ENCODE assay signal across 9 mouse cellular contexts in the genomic region with DNA sequence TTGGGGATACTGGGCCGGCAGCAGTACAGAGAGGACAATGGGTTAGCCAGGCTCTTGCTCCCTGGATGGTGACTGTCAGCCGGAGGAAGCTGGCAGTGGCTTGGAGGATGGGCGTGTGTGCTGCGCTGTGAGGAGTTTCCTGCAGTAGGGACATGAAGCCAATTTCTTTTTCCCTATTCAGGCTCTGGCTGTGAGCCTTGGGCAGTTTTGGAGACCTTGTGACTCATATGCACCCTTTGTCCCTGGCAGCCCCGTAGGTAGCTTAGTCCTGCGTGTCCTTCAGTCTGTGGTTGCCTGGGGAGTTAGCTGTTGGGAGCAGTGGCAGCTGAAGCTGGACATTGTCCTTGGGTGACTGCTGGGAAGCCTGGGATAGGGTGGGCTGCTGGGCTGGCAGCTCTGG.
DNase-seq lines count a peak whose midpoint lies in the region; ATAC-seq and TF ChIP-seq lines count a peak whose summit lies in the region.
"Had no signal": no experiment of that assay in that cellular context is flagged by ENCODE, and none has a peak within 500 bp of the region (broad histone marks: within the 10 kb centered on the region; RNA-seq: fewer than 3 reads in every experiment).

No protein-coding gene starts in this region.

- no peak for TF ChIP-seq POLR2A in testis, adult 2 months (IDR thresholded peaks at IDR 0.05; ENCODE audit: control insufficient read depth, low read depth, low read length)

- whole genome bisulfite sequencing in hindbrain, embryonic 10.5 days, result 30% methylated on average over 6 of the region's 6 CpGs
- 32% methylated on average over 6 of the region's 6 CpGs for WGBS in hindbrain, embryonic 11.5 days
- WGBS in limb, embryonic 12.5 days, result 52% methylated on average over 6 of the region's 6 CpGs
- WGBS in liver, embryonic 11.5 days, result 51% methylated on average over 6 of the region's 6 CpGs

- H3K4me2 ChIP-seq in hindbrain, embryonic 11.5 days (replicated peaks; ENCODE audit: low read depth, low read length), result no peak overlapping the region
- no peak overlapping the region for H3K4me2 ChIP-seq in limb, embryonic 12.5 days
- H3K4me2 ChIP-seq in liver, embryonic 11.5 days, result no peak overlapping the region

- H3K9ac ChIP-seq in hindbrain, embryonic 11.5 days (ENCODE audit: low read depth, low read length), result no peak overlapping the region
- 0 out of 2 replicates have a peak overlapping the region, but pooled peaks have one; percentile 2 for H3K9ac ChIP-seq in limb, embryonic 12.5 days (replicated peaks)
- no peak overlapping the region for H3K9ac ChIP-seq in liver, embryonic 11.5 days (ENCODE audit: low read depth, low read length)

- no peaks in the 10 kb centered on the region for H3K27me3 ChIP-seq in hindbrain, embryonic 10.5 days (ENCODE audit: insufficient read depth, poor library complexity, severe bottlenecking)
- no peaks in the 10 kb centered on the region for H3K27me3 ChIP-seq in hindbrain, embryonic 11.5 days (ENCODE audit: control insufficient read depth, insufficient read depth, low read length)
- no peaks in the 10 kb centered on the region for H3K27me3 ChIP-seq in limb, embryonic 12.5 days
- H3K27me3 ChIP-seq in testis, adult 2 months (ENCODE audit: control insufficient read depth, insufficient read depth, low read length), result no peaks in the 10 kb centered on the region
- H3K27me3 ChIP-seq in liver, embryonic 11.5 days (replicated peaks; ENCODE audit: control insufficient read depth, insufficient read depth, low read length), result no peaks in the 10 kb centered on the region

- 0 out of 2 replicates have a peak overlapping the region, but pooled peaks have one; percentile 0 for H3K4me3 ChIP-seq in hindbrain, embryonic 10.5 days
- no peak overlapping the region for H3K4me3 ChIP-seq in hindbrain, embryonic 11.5 days (ENCODE audit: low read depth, low read length)
- no peak overlapping the region for H3K4me3 ChIP-seq in limb, embryonic 12.5 days (replicated peaks)
- H3K4me3 ChIP-seq in testis, adult 2 months (ENCODE audit: control insufficient read depth, low read depth, low read length), result no peak overlapping the region
- no peak overlapping the region for H3K4me3 ChIP-seq in liver, embryonic 11.5 days (ENCODE audit: low read depth, low read length)
- H3K4me3 ChIP-seq: megakaryocyte, embryonic 14.5 days had no signal

- no peak for TF ChIP-seq CTCF in testis, adult 2 months (IDR thresholded peaks at IDR 0.05; ENCODE audit: control insufficient read depth, insufficient read depth, insufficient replicate concordance, low read depth, low read length)

- H3K27ac ChIP-seq in hindbrain, embryonic 10.5 days, result peak overlapping the region; percentile 69; the same call in 1 of the 2 replicates
- H3K27ac ChIP-seq in hindbrain, embryonic 11.5 days (ENCODE audit: low read depth, low read length), result no peak overlapping the region; the same call in 1 of the 2 replicates
- peak overlapping the region; percentile 62; the same call in 1 of the 2 replicates for H3K27ac ChIP-seq in limb, embryonic 12.5 days
- peak overlapping the region; percentile 8; the same call in 1 of the 2 replicates for H3K27ac ChIP-seq in testis, adult 2 months (ENCODE audit: control insufficient read depth, insufficient read depth, low read depth, low read length)
- no peak overlapping the region for H3K27ac ChIP-seq in liver, embryonic 11.5 days (ENCODE audit: low read depth, low read length)

- peaks cover 99% of the 10 kb centered on the region for H3K4me1 ChIP-seq in hindbrain, embryonic 10.5 days (replicated peaks)
- peaks cover 23% of the 10 kb centered on the region; the same call in 1 of the 2 replicates for H3K4me1 ChIP-seq in hindbrain, embryonic 11.5 days (replicated peaks; ENCODE audit: control insufficient read depth, insufficient read depth, low read length)
- H3K4me1 ChIP-seq in limb, embryonic 12.5 days (replicated peaks), result peaks cover 100% of the 10 kb centered on the region
- H3K4me1 ChIP-seq in testis, adult 2 months (ENCODE audit: control insufficient read depth, insufficient read depth, low read length), result peaks cover 12% of the 10 kb centered on the region
- peaks cover 65% of the 10 kb centered on the region for H3K4me1 ChIP-seq in liver, embryonic 11.5 days (replicated peaks; ENCODE audit: control insufficient read depth, insufficient read depth, low read length)

- intact Hi-C loops in heart, postnatal 10 days (cut with DNase I), result no loop called here

- ATAC-seq in hindbrain, embryonic 11.5 days (ENCODE audit: low FRiP score), result no peak
- no peak for ATAC-seq in limb, embryonic 12.5 days (ENCODE audit: insufficient number of reproducible peaks, insufficient read depth, low FRiP score, low TSS enrichment, low read depth)
- no peak for ATAC-seq in inflammation-experienced regulatory T-cells, adult 6 months
- ATAC-seq in liver, embryonic 11.5 days (replicated peaks; ENCODE audit: low FRiP score), result no peak

- H3K36me3 ChIP-seq in hindbrain, embryonic 10.5 days, result peaks cover 19% of the 10 kb centered on the region
- no peaks in the 10 kb centered on the region for H3K36me3 ChIP-seq in hindbrain, embryonic 11.5 days (ENCODE audit: control insufficient read depth, insufficient read depth, low read length)
- H3K36me3 ChIP-seq in limb, embryonic 12.5 days, result peaks cover 16% of the 10 kb centered on the region; the same call in 1 of the 2 replicates
- H3K36me3 ChIP-seq in testis, adult 2 months (ENCODE audit: control insufficient read depth, insufficient read depth, low read length), result no peaks in the 10 kb centered on the region
- no peaks in the 10 kb centered on the region for H3K36me3 ChIP-seq in liver, embryonic 11.5 days (ENCODE audit: control insufficient read depth, insufficient read depth, low read length)

- no peaks in the 10 kb centered on the region for H3K9me3 ChIP-seq in hindbrain, embryonic 10.5 days
- no peaks in the 10 kb centered on the region for H3K9me3 ChIP-seq in hindbrain, embryonic 11.5 days (ENCODE audit: control insufficient read depth, low read length)
- no peaks in the 10 kb centered on the region for H3K9me3 ChIP-seq in limb, embryonic 12.5 days
- H3K9me3 ChIP-seq in liver, embryonic 11.5 days (ENCODE audit: control insufficient read depth, low read length), result no peaks in the 10 kb centered on the region
- H3K9me3 ChIP-seq: megakaryocyte, embryonic 14.5 days had no signal

- DNase-seq in hindbrain, embryonic 10.5 days (ENCODE audit: low spot score), result no peak
- DNase-seq in hindbrain, embryonic 11.5 days (ENCODE audit: low spot score), result no peak
- DNase-seq in brain, adult 2 months (ENCODE audit: low read depth, low spot score), result peak; percentile 44
- peak; percentile 80 to 86 for DNase-seq in heart, postnatal 10 days
- DNase-seq in liver, embryonic 11.5 days (ENCODE audit: low spot score), result no peak

Comparison
In these comparisons a context has a peak if more than half of its experiments do, and no peak if none do; other contexts are left out.
1. H3K27ac ChIP-seq: peak in hindbrain, embryonic 10.5 days (single experiment), limb, embryonic 12.5 days (single experiment) and testis, adult 2 months (single experiment); none in hindbrain, embryonic 11.5 days (single experiment) and liver, embryonic 11.5 days (single experiment).
2. DNase-seq: peak in brain, adult 2 months (single experiment) and heart, postnatal 10 days (2 of 2); none in hindbrain, embryonic 10.5 days (single experiment), hindbrain, embryonic 11.5 days (single experiment) and liver, embryonic 11.5 days (single experiment).